Mouse (Mus musculus) testis, postnatal 10 days (tissue): ENCODE measurements around the gene Kbtbd8.

Experiments
- DNase-seq: peaks from one replicate; pipeline ENCODE4 v3.0.0; 2021; ENCODE audit warnings: low spot score

Gene Kbtbd8

DNA sequence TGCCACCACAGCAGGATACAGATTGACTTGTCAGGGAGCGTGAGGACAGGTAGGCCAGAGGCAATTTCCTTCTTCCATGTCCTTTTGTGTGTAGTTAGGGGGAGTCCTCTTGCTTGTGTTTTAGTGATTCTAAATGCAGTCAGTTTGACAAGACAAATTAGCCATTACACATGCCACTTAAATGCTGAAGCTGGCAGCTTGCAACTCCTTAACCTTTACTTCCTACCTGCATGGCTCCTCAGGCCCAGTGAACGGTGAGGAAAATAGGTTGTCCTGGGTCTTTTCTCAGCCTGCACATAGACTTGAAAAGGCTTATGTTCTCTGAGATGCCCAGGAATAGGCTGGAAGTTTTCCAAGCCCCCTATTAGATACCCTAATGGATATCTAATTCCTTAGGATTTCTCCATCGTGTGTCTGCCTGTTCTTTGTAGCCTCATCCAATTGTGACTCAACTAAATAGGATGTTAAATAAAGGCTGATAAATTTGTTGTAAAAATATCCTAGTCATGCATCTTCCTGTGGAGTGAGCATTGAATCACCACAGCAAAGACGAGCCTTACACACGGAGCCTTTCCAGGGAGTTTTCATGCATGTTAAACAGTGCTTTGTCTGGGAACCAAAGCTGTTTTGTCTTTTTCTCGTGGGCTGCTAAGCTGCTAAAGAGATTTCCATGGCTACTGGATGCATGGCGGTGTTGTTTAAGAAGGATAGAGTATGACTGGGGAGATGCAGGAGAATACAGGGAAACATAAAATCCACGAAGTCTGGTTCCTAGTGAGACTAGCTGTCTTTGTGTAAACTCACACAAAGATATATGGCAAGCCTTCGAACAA is 57.5 kb downstream of the Kbtbd8 start:
- no peak for DNase-seq
